Mouse (Mus musculus): Measurements from ENCODE around the gene Cybrd1. TPM values are rescaled to one million over a fixed set of nuclear protein-coding genes. Genes with fewer than 3 reads are reported as not detected.

Cybrd1 gene
- polyA plus RNA-seq, 1 experiment from 2014 or later, result 6.2 TPM

- no peak for ATAC-seq (ENCODE audit: insufficient number of reproducible peaks, insufficient read depth, low FRiP score, low read depth)
- Histone ChIP-seq H3K27ac (ENCODE audit: low read length) (no peak overlapping the region), H3K4me1 (ENCODE audit: control insufficient read depth, insufficient read depth, low read length) (0 out of 2 replicates have a peak, but pooled peaks cover 5% of the 10 kb centered on the region), H3K27me3 (ENCODE audit: control insufficient read depth, insufficient read depth, low read length) (no peaks in the 10 kb centered on the region), H3K4me2 (replicated peaks; ENCODE audit: low read depth, low read length) (no peak overlapping the region), H3K36me3 (ENCODE audit: control insufficient read depth, insufficient read depth, low read length) (no peaks in the 10 kb centered on the region), H3K4me3 (ENCODE audit: low read depth, low read length) (no peak overlapping the region), H3K9me3 (ENCODE audit: control insufficient read depth, low read depth, low read length) (no peaks in the 10 kb centered on the region), H3K9ac (replicated peaks; ENCODE audit: low read depth, low read length) (no peak overlapping the region)
- WGBS, result 90% methylated on average over 4 of the region's 4 CpGs
Observed at GRCm38 (mm10) chr2:71116151-71116550, 1.6 kb upstream of the Cybrd1 start.

- Histone ChIP-seq H3K4me3 (ENCODE audit: low read depth, low read length) (no peak overlapping the region), H3K9ac (replicated peaks; ENCODE audit: low read depth, low read length) (no peak overlapping the region), H3K36me3 (ENCODE audit: control insufficient read depth, insufficient read depth, low read length) (no peaks in the 10 kb centered on the region), H3K9me3 (ENCODE audit: control insufficient read depth, low read depth, low read length) (no peaks in the 10 kb centered on the region), H3K27ac (ENCODE audit: low read length) (no peak overlapping the region), H3K4me1 (ENCODE audit: control insufficient read depth, insufficient read depth, low read length) (peaks cover 8% of the 10 kb centered on the region), H3K4me2 (replicated peaks; ENCODE audit: low read depth, low read length) (no peak overlapping the region), H3K27me3 (ENCODE audit: control insufficient read depth, insufficient read depth, low read length) (no peaks in the 10 kb centered on the region)
- no peak for ATAC-seq (ENCODE audit: insufficient number of reproducible peaks, insufficient read depth, low FRiP score, low read depth)
- 90% methylated on average over 10 of the region's 10 CpGs for WGBS
Observed at GRCm38 (mm10) chr2:71120844-71121243, 3.1 kb downstream of the Cybrd1 start.

GRCm38 (mm10) chr2:71121406-71121805 is 3.7 kb downstream of the Cybrd1 start:
- no peak for ATAC-seq (ENCODE audit: insufficient number of reproducible peaks, insufficient read depth, low FRiP score, low read depth)
- Histone ChIP-seq H3K27ac (ENCODE audit: low read length) (no peak overlapping the region), H3K4me1 (ENCODE audit: control insufficient read depth, insufficient read depth, low read length) (peaks cover 8% of the 10 kb centered on the region), H3K9ac (replicated peaks; ENCODE audit: low read depth, low read length) (no peak overlapping the region), H3K4me2 (replicated peaks; ENCODE audit: low read depth, low read length) (no peak overlapping the region), H3K9me3 (ENCODE audit: control insufficient read depth, low read depth, low read length) (no peaks in the 10 kb centered on the region), H3K4me3 (ENCODE audit: low read depth, low read length) (no peak overlapping the region), H3K36me3 (ENCODE audit: control insufficient read depth, insufficient read depth, low read length) (no peaks in the 10 kb centered on the region), H3K27me3 (ENCODE audit: control insufficient read depth, insufficient read depth, low read length) (no peaks in the 10 kb centered on the region)
- WGBS, result 46% methylated on average over 5 of the region's 5 CpGs

- Histone ChIP-seq H3K4me3 (ENCODE audit: low read depth, low read length) (no peak overlapping the region), H3K9me3 (ENCODE audit: control insufficient read depth, low read depth, low read length) (no peaks in the 10 kb centered on the region), H3K9ac (replicated peaks; ENCODE audit: low read depth, low read length) (no peak overlapping the region), H3K27ac (ENCODE audit: low read length) (no peak overlapping the region), H3K4me1 (ENCODE audit: control insufficient read depth, insufficient read depth, low read length) (peaks cover 8% of the 10 kb centered on the region), H3K27me3 (ENCODE audit: control insufficient read depth, insufficient read depth, low read length) (no peaks in the 10 kb centered on the region), H3K36me3 (ENCODE audit: control insufficient read depth, insufficient read depth, low read length) (no peaks in the 10 kb centered on the region), H3K4me2 (replicated peaks; ENCODE audit: low read depth, low read length) (no peak overlapping the region)
- 68% methylated on average over 13 of the region's 13 CpGs for WGBS
- ATAC-seq (ENCODE audit: insufficient number of reproducible peaks, insufficient read depth, low FRiP score, low read depth), result no peak
Observed at GRCm38 (mm10) chr2:71122268-71123029, 4.7 kb downstream of the Cybrd1 start.

- Histone ChIP-seq H3K9me3 (ENCODE audit: control insufficient read depth, low read depth, low read length) (no peaks in the 10 kb centered on the region), H3K9ac (replicated peaks; ENCODE audit: low read depth, low read length) (no peak overlapping the region), H3K4me3 (ENCODE audit: low read depth, low read length) (no peak overlapping the region), H3K27ac (ENCODE audit: low read length) (no peak overlapping the region), H3K4me2 (replicated peaks; ENCODE audit: low read depth, low read length) (no peak overlapping the region), H3K4me1 (ENCODE audit: control insufficient read depth, insufficient read depth, low read length) (peaks cover 17% of the 10 kb centered on the region), H3K36me3 (ENCODE audit: control insufficient read depth, insufficient read depth, low read length) (no peaks in the 10 kb centered on the region), H3K27me3 (ENCODE audit: control insufficient read depth, insufficient read depth, low read length) (no peaks in the 10 kb centered on the region)
- ATAC-seq (ENCODE audit: insufficient number of reproducible peaks, insufficient read depth, low FRiP score, low read depth), result no peak
- 70% methylated on average over 2 of the region's 2 CpGs for WGBS
Observed at GRCm38 (mm10) chr2:71123591-71123990, 5.9 kb downstream of the Cybrd1 start.

- Histone ChIP-seq H3K9ac (replicated peaks; ENCODE audit: low read depth, low read length) (no peak overlapping the region), H3K9me3 (ENCODE audit: control insufficient read depth, low read depth, low read length) (no peaks in the 10 kb centered on the region), H3K4me3 (ENCODE audit: low read depth, low read length) (no peak overlapping the region), H3K4me2 (replicated peaks; ENCODE audit: low read depth, low read length) (no peak overlapping the region), H3K36me3 (ENCODE audit: control insufficient read depth, insufficient read depth, low read length) (no peaks in the 10 kb centered on the region), H3K27ac (ENCODE audit: low read length) (peak overlapping the region; percentile 81), H3K4me1 (ENCODE audit: control insufficient read depth, insufficient read depth, low read length) (peaks cover 13% of the 10 kb centered on the region; the same call in 1 of the 2 replicates), H3K27me3 (ENCODE audit: control insufficient read depth, insufficient read depth, low read length) (no peaks in the 10 kb centered on the region)
- ATAC-seq (ENCODE audit: insufficient number of reproducible peaks, insufficient read depth, low FRiP score, low read depth), result no peak; the same call in 1 of the 2 replicates
- WGBS, result 42% methylated on average over 10 of the region's 10 CpGs
Observed at GRCm38 (mm10) chr2:71127779-71128534, 10.2 kb downstream of the Cybrd1 start.

- no peaks in the 10 kb centered on the region for H3K9me3 ChIP-seq (ENCODE audit: control insufficient read depth, low read depth, low read length)
- H3K27ac ChIP-seq (ENCODE audit: low read length), result no peak overlapping the region
- no peaks in the 10 kb centered on the region for H3K27me3 ChIP-seq (ENCODE audit: control insufficient read depth, insufficient read depth, low read length)
- H3K9ac ChIP-seq (replicated peaks; ENCODE audit: low read depth, low read length), result no peak overlapping the region
- H3K36me3 ChIP-seq (ENCODE audit: control insufficient read depth, insufficient read depth, low read length), result no peaks in the 10 kb centered on the region
- no peak overlapping the region for H3K4me2 ChIP-seq (replicated peaks; ENCODE audit: low read depth, low read length)
- H3K4me1 ChIP-seq (ENCODE audit: control insufficient read depth, insufficient read depth, low read length), result peaks cover 13% of the 10 kb centered on the region; the same call in 1 of the 2 replicates
- WGBS, result 93% methylated on average over 2 of the region's 2 CpGs
- no peak overlapping the region for H3K4me3 ChIP-seq (ENCODE audit: low read depth, low read length)
- ATAC-seq (ENCODE audit: insufficient number of reproducible peaks, insufficient read depth, low FRiP score, low read depth), result no peak
Observed at GRCm38 (mm10) chr2:71130366-71130765, 12.6 kb downstream of the Cybrd1 start.

- no peak for ATAC-seq (ENCODE audit: insufficient number of reproducible peaks, insufficient read depth, low FRiP score, low read depth)
- no peak overlapping the region for H3K4me3 ChIP-seq (ENCODE audit: low read depth, low read length)
Observed at GRCm38 (mm10) chr2:71131866-71132496, 14.3 kb downstream of the Cybrd1 start.

More at GRCm38 (mm10) chr2:71131866-71132496, 14.3 kb downstream of the Cybrd1 start:
- H3K4me2 ChIP-seq (replicated peaks; ENCODE audit: low read depth, low read length), result no peak overlapping the region
- 70% methylated on average over 3 of the region's 3 CpGs for WGBS
- 0 out of 2 replicates have a peak, but pooled peaks cover 9% of the 10 kb centered on the region for H3K4me1 ChIP-seq (ENCODE audit: control insufficient read depth, insufficient read depth, low read length)
- no peak overlapping the region for H3K9ac ChIP-seq (replicated peaks; ENCODE audit: low read depth, low read length)
- no peaks in the 10 kb centered on the region for H3K36me3 ChIP-seq (ENCODE audit: control insufficient read depth, insufficient read depth, low read length)
- no peaks in the 10 kb centered on the region for H3K9me3 ChIP-seq (ENCODE audit: control insufficient read depth, low read depth, low read length)
- H3K27me3 ChIP-seq (ENCODE audit: control insufficient read depth, insufficient read depth, low read length), result no peaks in the 10 kb centered on the region
- H3K27ac ChIP-seq (ENCODE audit: low read length), result no peak overlapping the region
